ENCODE assay signal across 8 mouse cellular contexts in the genomic region with DNA sequence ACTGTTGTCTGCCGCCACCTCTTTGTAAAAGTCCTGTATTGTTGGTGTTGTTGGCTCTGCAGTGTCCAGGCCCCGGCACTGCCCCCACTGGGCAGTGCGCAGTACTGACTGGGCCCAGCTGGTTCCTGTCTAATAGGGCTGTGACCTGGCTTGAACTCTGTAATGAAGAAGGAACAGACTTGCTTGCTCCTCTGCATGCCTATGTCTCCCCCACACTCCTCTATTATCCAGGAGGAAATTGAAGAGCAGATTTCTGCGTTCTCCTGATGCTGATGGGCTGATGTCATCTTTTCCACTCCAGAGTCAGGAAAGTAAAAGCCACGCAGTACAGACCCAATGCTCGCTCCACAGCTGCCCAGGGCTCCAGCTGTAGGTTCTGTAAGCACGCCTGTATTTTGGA.
A peak's percentile ranks its signal among the peaks of the same experiment; 100 is the strongest.
DNase-seq lines count a peak whose midpoint lies in the region; ATAC-seq lines count a peak whose summit lies in the region.

No protein-coding gene starts in this region.

- intact Hi-C loops in gastrocnemius, postnatal 14 days (cut with DNase I; ENCODE audit: low total_unique reads) = no loop called here

- no peak overlapping the region for H3K4me2 ChIP-seq in kidney, embryonic 15.5 days
- no peak overlapping the region for H3K4me2 ChIP-seq in forebrain, embryonic 16.5 days (ENCODE audit: low read length)

- no peak overlapping the region for H3K4me3 ChIP-seq in kidney, embryonic 15.5 days (replicated peaks)
- H3K4me3 ChIP-seq in forebrain, embryonic 16.5 days (replicated peaks; ENCODE audit: low read length) = no peak overlapping the region

- H3K36me3 ChIP-seq in kidney, embryonic 15.5 days = peaks cover 19% of the 10 kb centered on the region
- H3K36me3 ChIP-seq in forebrain, embryonic 16.5 days (ENCODE audit: control insufficient read depth, insufficient read depth) = no peaks in the 10 kb centered on the region

- whole genome bisulfite sequencing in kidney, embryonic 15.5 days = 24% methylated on average over 7 of the region's 7 CpGs
- 71% methylated on average over 7 of the region's 7 CpGs for WGBS in forebrain, embryonic 16.5 days

- no peaks in the 10 kb centered on the region for H3K9me3 ChIP-seq in kidney, embryonic 15.5 days (replicated peaks)
- H3K9me3 ChIP-seq in forebrain, embryonic 16.5 days (ENCODE audit: control insufficient read depth, low read length) = no peaks in the 10 kb centered on the region

- H3K4me1 ChIP-seq in kidney, embryonic 15.5 days = peaks cover 91% of the 10 kb centered on the region
- H3K4me1 ChIP-seq in forebrain, embryonic 16.5 days (replicated peaks; ENCODE audit: control insufficient read depth, insufficient read depth, low read length) = peaks cover 13% of the 10 kb centered on the region

- H3K27me3 ChIP-seq in kidney, embryonic 15.5 days = no peaks in the 10 kb centered on the region
- H3K27me3 ChIP-seq in forebrain, embryonic 16.5 days (replicated peaks; ENCODE audit: control insufficient read depth, insufficient read depth, low read length) = no peaks in the 10 kb centered on the region

- peak; percentile 85 for ATAC-seq in kidney, embryonic 15.5 days (replicated peaks; ENCODE audit: low FRiP score)
- ATAC-seq in forebrain, embryonic 16.5 days = no peak

- H3K9ac ChIP-seq in kidney, embryonic 15.5 days = no peak overlapping the region
- no peak overlapping the region for H3K9ac ChIP-seq in forebrain, embryonic 16.5 days (replicated peaks; ENCODE audit: low read depth, low read length)

- H3K27ac ChIP-seq in kidney, embryonic 15.5 days = peak overlapping the region; percentile 79
- no peak overlapping the region for H3K27ac ChIP-seq in forebrain, embryonic 16.5 days (ENCODE audit: low read length)

- peak; percentile 68 for DNase-seq in gastrocnemius, postnatal 14 days
- no peak for DNase-seq in gastrocnemius, postnatal 10 days
- peak; percentile 99 for DNase-seq in heart, adult 11 months
- peak; percentile 90 for DNase-seq in lung, postnatal 36 days
- DNase-seq in thymus, postnatal 14 days = no peak
- no peak for DNase-seq in spleen, postnatal 4 days (ENCODE audit: low spot score in 2 of 2)

Comparison
In these comparisons a context has a peak if more than half of its experiments do, and no peak if none do; other contexts are left out.
1. DNase-seq: peak in gastrocnemius, postnatal 14 days (single experiment), heart, adult 11 months (single experiment) and lung, postnatal 36 days (single experiment); none in gastrocnemius, postnatal 10 days (single experiment), thymus, postnatal 14 days (single experiment) and spleen, postnatal 4 days (0 of 2).